Mouse (Mus musculus) gastrocnemius, adult 2 months (tissue): ENCODE results near the gene Fam71f1. TPM values are rescaled to one million over a fixed set of nuclear protein-coding genes. Genes with fewer than 3 reads are reported as not detected.
A peak's percentile ranks its signal among the peaks of the same experiment; 100 is the strongest.
"Not testable (repeated sequence)": the region's sequence is repeated elsewhere in the genome, so short reads cannot be mapped to it uniquely, and the experiment has no call there.

Source experiments
- DNase-seq: peaks from one replicate; pipeline ENCODE4 v3.0.0; 2022
- H3K27ac ChIP-seq: fragments of 200-600 bp; 2 replicates; pipeline ENCODE4 v1.8.1; 2022; ENCODE audit warnings: mild to moderate bottlenecking
- H3K4me3 ChIP-seq: fragments of 200-600 bp; 2 replicates; pipeline ENCODE4 v1.8.1; 2022; ENCODE audit warnings: mild to moderate bottlenecking, moderate library complexity
- CTCF ChIP-seq: fragments of 200-600 bp; IDR thresholded peaks from 2 replicates; pipeline ENCODE4 v1.8.1; 2022; ENCODE audit warnings: antibody characterized with exemption, mild to moderate bottlenecking, moderate library complexity
- intact Hi-C: fragments of 180-260 bp; cut with DNase I; formaldehyde crosslinking; loops from one replicate; pipeline ENCODE4 v1.15.1; 2025
- total RNA-seq, 2 experiments: library from RNA; stranded (reverse); gene quantifications; 2 replicates each; pipeline ENCODE4 v1.2.3; 2021

The Fam71f1 gene
- total RNA-seq, 2 experiments from 2014 or later = not detected

DNA sequence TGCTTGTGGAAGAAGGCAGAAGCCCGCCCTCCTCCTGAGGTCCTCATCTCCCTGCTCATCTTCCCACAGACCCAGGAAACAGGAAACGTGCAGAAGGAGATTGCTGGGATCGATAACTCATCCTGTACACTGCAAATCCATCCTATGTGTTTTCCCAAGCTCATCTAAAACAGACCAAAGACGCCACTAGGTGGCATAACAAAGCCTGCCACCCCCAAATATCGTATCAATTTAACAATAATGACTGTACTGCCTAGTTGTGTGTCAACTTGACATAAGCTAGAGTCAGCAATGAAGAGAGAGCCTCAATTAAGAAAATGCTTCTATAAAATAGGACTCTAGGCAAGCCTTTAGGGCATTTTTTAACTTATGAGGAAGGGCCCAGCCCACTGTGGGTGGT is 15.2 kb upstream of the Fam71f1 start:
- DNase-seq = no peak
- peak; percentile 41 for TF ChIP-seq CTCF
- no peak overlapping the region for H3K4me3 ChIP-seq
- intact Hi-C loops = no loop called here
- H3K27ac ChIP-seq = no peak overlapping the region

GRCm38 (mm10) chr6:29305462-29305861 is 13.5 kb upstream of the Fam71f1 start:
- intact Hi-C loops = no loop called here
- no peak for DNase-seq
- Histone ChIP-seq H3K4me3 (no peak overlapping the region), H3K27ac (no peak overlapping the region)
- no peak for TF ChIP-seq CTCF

- Histone ChIP-seq H3K4me3 (no peak overlapping the region), H3K27ac (no peak overlapping the region)
- no peak for TF ChIP-seq CTCF
- DNase-seq = no peak
- intact Hi-C loops = no loop called here
These were observed 9.9 kb upstream of the Fam71f1 start for GRCm38 (mm10) chr6:29308846-29309605.

- no peak for DNase-seq
- no peak overlapping the region for H3K4me3 ChIP-seq
- TF ChIP-seq CTCF = no peak
- intact Hi-C loops = no loop called here
- no peak overlapping the region for H3K27ac ChIP-seq
These were observed 5.2 kb upstream of the Fam71f1 start for GRCm38 (mm10) chr6:29313690-29314202.

DNA sequence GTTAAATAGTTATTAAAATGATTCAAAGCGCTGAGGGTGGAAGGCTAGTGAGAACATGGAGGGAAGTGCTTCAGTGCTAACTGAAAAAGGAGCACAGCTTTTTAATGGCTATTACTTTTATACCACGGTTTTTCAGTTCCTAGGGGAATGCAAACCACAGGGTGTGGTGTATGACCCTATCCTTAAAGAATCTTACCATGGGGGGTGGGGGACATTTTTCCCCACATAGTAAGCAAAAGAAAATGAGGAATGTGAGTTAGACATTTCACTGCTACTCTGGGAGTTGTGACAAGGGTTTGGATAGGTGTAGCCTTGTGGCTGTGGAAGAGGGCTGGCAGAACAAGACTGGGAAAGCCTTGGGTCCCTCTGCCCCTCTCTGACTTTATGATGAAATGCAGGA is 1.7 kb upstream of the Fam71f1 start:
- no peak for DNase-seq
- intact Hi-C loops = no loop called here
- TF ChIP-seq CTCF = no peak
- no peak overlapping the region for H3K4me3 ChIP-seq
- no peak overlapping the region for H3K27ac ChIP-seq

GRCm38 (mm10) chr6:29317941-29318340 is 999 bp upstream of the Fam71f1 start:
- no peak overlapping the region for H3K4me3 ChIP-seq
- intact Hi-C loops = no loop called here
- no peak for TF ChIP-seq CTCF
- DNase-seq = no peak
- no peak overlapping the region for H3K27ac ChIP-seq

DNA sequence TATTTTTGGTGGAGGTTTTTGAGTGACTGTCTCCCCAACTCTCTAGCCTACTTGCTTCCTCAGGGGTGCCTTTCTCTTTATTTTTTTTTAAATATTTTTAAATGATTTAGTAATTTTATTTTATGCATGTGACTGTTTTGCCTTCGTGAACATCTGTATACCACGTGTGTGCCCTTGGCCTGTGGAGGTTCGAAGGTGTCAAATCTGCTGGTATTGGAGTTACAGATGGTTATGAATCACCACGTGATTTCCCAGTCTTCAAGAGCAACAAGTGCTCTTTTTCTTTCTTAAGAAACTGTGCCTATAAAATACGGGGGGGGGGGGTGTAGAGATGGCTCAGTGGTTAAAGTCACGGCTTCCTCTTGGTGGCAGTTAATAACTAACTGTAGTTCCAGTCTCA is 2.6 kb downstream of the Fam71f1 start:
- no peak for DNase-seq
- Histone ChIP-seq H3K4me3 (no peak overlapping the region), H3K27ac (no peak overlapping the region)
- TF ChIP-seq CTCF = no peak
- intact Hi-C loops = no loop called here

GRCm38 (mm10) chr6:29322147-29322546 is 3.2 kb downstream of the Fam71f1 start:
- no peak for DNase-seq
- H3K27ac ChIP-seq = no peak overlapping the region
- no peak for TF ChIP-seq CTCF
- H3K4me3 ChIP-seq = no peak overlapping the region
- intact Hi-C loops = no loop called here

DNA sequence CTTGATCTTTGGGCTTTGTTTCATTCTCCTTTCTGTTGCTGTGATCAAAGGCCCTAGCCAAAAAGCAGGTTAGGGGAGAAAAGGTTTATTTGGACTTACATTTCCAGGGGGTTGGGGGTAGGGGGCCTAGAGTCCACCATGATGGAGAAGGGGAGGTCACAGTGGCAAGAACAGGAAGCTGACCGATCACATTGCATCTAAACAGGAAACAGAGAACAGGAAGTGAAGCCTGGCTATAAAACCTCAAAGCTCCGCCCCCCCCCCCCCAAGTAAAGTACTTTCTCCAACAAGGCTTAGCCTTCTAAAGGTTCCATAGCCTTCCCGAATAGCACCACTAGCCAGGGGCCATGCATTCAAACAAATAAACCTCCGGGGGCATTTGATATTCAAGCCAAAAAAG is 3.8 kb downstream of the Fam71f1 start:
- no peak for TF ChIP-seq CTCF

GRCm38 (mm10) chr6:29326961-29327360 is 8.0 kb downstream of the Fam71f1 start:
- no peak overlapping the region for H3K27ac ChIP-seq
- no peak overlapping the region for H3K4me3 ChIP-seq
- DNase-seq = no peak
- no peak for TF ChIP-seq CTCF
- intact Hi-C loops = no loop called here

More for the DNA sequence above, 3.8 kb downstream of the Fam71f1 start:
- H3K4me3 ChIP-seq = no peak overlapping the region
- DNase-seq = no peak
- no peak overlapping the region for H3K27ac ChIP-seq
- intact Hi-C loops = no loop called here

- H3K27ac ChIP-seq = no peak overlapping the region
- no peak for DNase-seq
- no peak overlapping the region for H3K4me3 ChIP-seq
- intact Hi-C loops = no loop called here
- no peak for TF ChIP-seq CTCF
These were observed 10.6 kb downstream of the Fam71f1 start for GRCm38 (mm10) chr6:29329514-29329913.

GRCm38 (mm10) chr6:29346512-29346911 is 27.6 kb downstream of the Fam71f1 start:
- intact Hi-C loops = loop anchor here (5.0 kb wide), 2 partner anchors 74 to 261 kb away; partner anchors contain the start of genes Hilpda and Tnpo3
- not testable (repeated sequence) for H3K27ac ChIP-seq, DNase-seq, H3K4me3 ChIP-seq

- peak overlapping the region; percentile 96 for H3K27ac ChIP-seq
- peak overlapping the region; percentile 80 for H3K4me3 ChIP-seq
- no peak for DNase-seq
- TF ChIP-seq CTCF = no peak
- intact Hi-C loops = loop anchor here (5.0 kb wide), 2 partner anchors 75 to 260 kb away; partner anchors contain the start of genes Hilpda and Tnpo3
These were observed 28.2 kb downstream of the Fam71f1 start for GRCm38 (mm10) chr6:29347189-29347588.
